Mouse (Mus musculus) midbrain, embryonic 16.5 days (tissue): Measurements from ENCODE around the gene Eef2k. TPM values are rescaled to one million over a fixed set of nuclear protein-coding genes. Genes with fewer than 3 reads are reported as not detected.
A peak's percentile ranks its signal among the peaks of the same experiment; 100 is the strongest.
"Not testable (repeated sequence)": the region's sequence is repeated elsewhere in the genome, so short reads cannot be mapped to it uniquely, and the experiment has no call there.

ENCODE experiments used
- ATAC-seq: fragments of 200-750 bp; cut with Nextera tagmentation; 2 replicates; pipeline ENCODE4 v1.8.0; 2017; ENCODE audit warnings: moderate TSS enrichment
- H3K27ac ChIP-seq: fragments of 300-500 bp; sonication (generic); 2 replicates; pipeline ENCODE4 v1.5.1; 2014; ENCODE audit warnings: mild to moderate bottlenecking, low read length, mixed read lengths
- H3K27me3 ChIP-seq: fragments of 300-500 bp; sonication (generic); 2 replicates; pipeline ENCODE4 v1.6.1; 2014; ENCODE audit warnings: low read depth, low read length, mixed read lengths; ENCODE audit not compliant: control insufficient read depth, insufficient read depth
- H3K36me3 ChIP-seq: fragments of 300-500 bp; sonication (generic); 2 replicates; pipeline ENCODE4 v1.6.1; 2014; ENCODE audit warnings: mild to moderate bottlenecking, low read length, moderate library complexity, mixed read lengths; ENCODE audit not compliant: control insufficient read depth, insufficient read depth
- H3K4me1 ChIP-seq: fragments of 300-500 bp; sonication (generic); 2 replicates; pipeline ENCODE4 v1.6.1; 2014; ENCODE audit warnings: mild to moderate bottlenecking, low read length, mixed read lengths; ENCODE audit not compliant: control insufficient read depth, insufficient read depth
- H3K4me2 ChIP-seq: fragments of 300-500 bp; sonication (generic); 2 replicates; pipeline ENCODE4 v1.6.1; 2014; ENCODE audit warnings: mild to moderate bottlenecking, low read length, mixed read lengths
- H3K4me3 ChIP-seq: fragments of 300-500 bp; sonication (generic); 2 replicates; pipeline ENCODE4 v1.5.1; 2014; ENCODE audit warnings: low read depth, mild to moderate bottlenecking, low read length, moderate library complexity, mixed read lengths
- H3K9ac ChIP-seq: fragments of 300-500 bp; sonication (generic); 2 replicates; pipeline ENCODE4 v1.6.1; 2014; ENCODE audit warnings: low read depth, low read length, mixed read lengths
- H3K9me3 ChIP-seq: fragments of 300-500 bp; sonication (generic); replicated peaks from 2 replicates; pipeline ENCODE4 v1.6.1; 2014; ENCODE audit warnings: mild to moderate bottlenecking, low read length, mixed read lengths; ENCODE audit not compliant: control insufficient read depth, poor library complexity, severe bottlenecking
- WGBS: fragments of 180-500 bp; shearing (Covaris S2); extraction: QIAGEN DNeasy Blood & Tissue Kit; methylation state at CpG from one replicate; pipeline ENCODE4 v1.1.7; 2014; 5-methylcytosine and 5-hydroxymethylcytosine counted together
- polyA plus RNA-seq: library from polyadenylated mRNA; unstranded; fragments of >200 nt; fragmentation: Nextera tagmentation; extraction: Ambion mirVana; gene quantifications from 2 replicates; pipeline ENCODE4 v1.2.1, GENCODE M21; 2015

The Eef2k gene
- polyA plus RNA-seq, 1 experiment from 2014 or later = 35.4 TPM

GRCm38 (mm10) chr7:120910172-120910571 is 67.5 kb downstream of the Eef2k start:
- not testable (repeated sequence) for H3K4me2 ChIP-seq, ATAC-seq, H3K9me3 ChIP-seq, H3K36me3 ChIP-seq, H3K9ac ChIP-seq, H3K27ac ChIP-seq, H3K27me3 ChIP-seq, H3K4me1 ChIP-seq, H3K4me3 ChIP-seq
- 72% methylated on average over 3 of the region's 3 CpGs for WGBS

- H3K4me3 ChIP-seq, ATAC-seq, H3K27me3 ChIP-seq, H3K36me3 ChIP-seq, H3K4me2 ChIP-seq, H3K27ac ChIP-seq, H3K4me1 ChIP-seq, H3K9ac ChIP-seq, H3K9me3 ChIP-seq: not testable (repeated sequence)
- 96% methylated on average over 5 of the region's 6 CpGs for WGBS
Measured at GRCm38 (mm10) chr7:120911268-120911667, 68.6 kb downstream of the Eef2k start.

DNA sequence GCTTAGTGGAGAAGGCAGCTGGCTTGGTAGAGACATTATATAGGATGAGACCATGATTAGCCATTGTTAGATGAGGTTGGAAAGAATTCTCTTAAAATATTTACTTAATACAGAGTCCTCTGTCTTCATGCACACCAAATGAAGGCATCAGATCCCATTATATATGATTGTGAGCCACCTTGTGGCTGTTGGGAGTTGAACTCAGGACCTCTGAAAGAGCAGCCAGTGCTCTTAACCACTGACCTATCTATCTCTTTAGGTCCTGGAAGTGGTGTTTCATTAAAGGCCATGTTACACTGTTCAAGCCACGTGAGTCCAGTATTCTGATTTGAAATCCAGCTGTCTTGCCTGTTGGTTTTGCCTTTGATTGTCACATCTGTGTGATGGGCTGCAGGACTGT is 70.7 kb downstream of the Eef2k start:
- 59% methylated on average over 1 of the region's 1 CpGs for WGBS
- H3K4me1 ChIP-seq = no peaks in the 10 kb centered on the region
- no peak overlapping the region for H3K4me2 ChIP-seq
- H3K27me3 ChIP-seq = no peaks in the 10 kb centered on the region
- H3K9me3 ChIP-seq = no peaks in the 10 kb centered on the region
- no peak for ATAC-seq
- no peak overlapping the region for H3K9ac ChIP-seq
- no peak overlapping the region for H3K4me3 ChIP-seq
- no peak overlapping the region for H3K27ac ChIP-seq
- no peaks in the 10 kb centered on the region for H3K36me3 ChIP-seq

DNA sequence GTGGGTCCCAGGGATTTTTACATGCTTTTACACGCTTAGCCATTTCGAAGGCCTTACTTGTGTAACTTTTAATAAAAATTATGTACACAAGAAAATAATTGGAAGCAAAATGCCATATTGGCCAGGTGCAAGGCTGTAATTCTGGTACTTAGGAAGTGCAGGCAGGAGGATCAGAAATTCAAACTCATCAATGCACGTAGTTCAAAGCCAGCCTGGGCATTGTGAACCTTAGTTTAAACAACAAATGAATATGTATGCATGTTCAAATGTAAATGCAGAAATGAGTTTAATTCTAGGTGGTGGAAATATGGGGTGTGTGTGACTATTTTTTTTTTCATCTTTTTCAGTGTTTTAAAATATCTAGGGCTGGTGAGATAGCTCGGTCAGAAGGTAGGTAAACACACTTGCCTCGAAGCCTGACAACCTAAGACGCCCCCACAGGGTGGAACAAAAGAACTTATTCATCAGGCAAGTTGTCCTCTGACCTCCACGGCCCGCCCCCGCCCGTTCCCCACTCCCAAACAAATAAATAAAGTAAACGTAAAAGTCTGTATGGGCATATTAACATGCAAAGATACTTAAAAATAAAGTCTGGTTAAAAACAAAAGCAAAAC is 73.7 kb downstream of the Eef2k start:
- no peak overlapping the region for H3K4me3 ChIP-seq
- ATAC-seq = no peak
- 24% methylated on average over 11 of the region's 11 CpGs for WGBS
- no peak overlapping the region for H3K9ac ChIP-seq
- H3K27me3 ChIP-seq = no peaks in the 10 kb centered on the region
- H3K9me3 ChIP-seq = no peaks in the 10 kb centered on the region
- peak overlapping the region; percentile 24; the same call in 1 of the 2 replicates for H3K4me2 ChIP-seq
- no peaks in the 10 kb centered on the region for H3K36me3 ChIP-seq
- no peak overlapping the region for H3K27ac ChIP-seq
- H3K4me1 ChIP-seq = peaks cover 18% of the 10 kb centered on the region

GRCm38 (mm10) chr7:120917279-120917591 is 74.6 kb downstream of the Eef2k start:
- 10% methylated on average over 12 of the region's 12 CpGs for WGBS
- no peak overlapping the region for H3K9ac ChIP-seq
- H3K9me3 ChIP-seq = no peaks in the 10 kb centered on the region
- H3K27ac ChIP-seq = no peak overlapping the region
- no peaks in the 10 kb centered on the region for H3K36me3 ChIP-seq
- H3K4me1 ChIP-seq = peaks cover 18% of the 10 kb centered on the region
- peak overlapping the region; percentile 87 for H3K4me3 ChIP-seq
- ATAC-seq = peak; percentile 92
- peak overlapping the region; percentile 42 for H3K4me2 ChIP-seq
- H3K27me3 ChIP-seq = no peaks in the 10 kb centered on the region

- Histone ChIP-seq H3K27ac (peak within 1 kb of the TSS; percentile 83), H3K4me2 (peak within 1 kb of the TSS; percentile 57), H3K4me1 (peaks cover 18% of the 10 kb centered on the region), H3K4me3 (peak within 1 kb of the TSS; percentile 87), H3K36me3 (no peaks in the 10 kb centered on the region), H3K9me3 (no peaks in the 10 kb centered on the region), H3K9ac (peak within 1 kb of the TSS; percentile 87), H3K27me3 (no peaks in the 10 kb centered on the region)
- peak; percentile 95 for ATAC-seq
- WGBS = under 1% methylated on average over 79 of the region's 102 CpGs
Measured at GRCm38 (mm10) chr7:120917592-120918461, 75.2 kb downstream of the Eef2k start, which contains the start of gene Polr3e. Gene Polr3e, plus strand, starts transcription at chr7:120917744.

- Histone ChIP-seq H3K36me3 (no peaks in the 10 kb centered on the region), H3K4me1 (peaks cover 18% of the 10 kb centered on the region), H3K4me3 (peak overlapping the region; percentile 87), H3K9me3 (no peaks in the 10 kb centered on the region), H3K27ac (peak overlapping the region; percentile 83), H3K27me3 (no peaks in the 10 kb centered on the region), H3K4me2 (peak overlapping the region; percentile 57), H3K9ac (peak overlapping the region; percentile 87)
- ATAC-seq = peak; percentile 72
- WGBS = 7% methylated on average over 10 of the region's 10 CpGs
Measured at GRCm38 (mm10) chr7:120918526-120918962, 75.9 kb downstream of the Eef2k start.

GRCm38 (mm10) chr7:120933110-120933509 is 90.5 kb downstream of the Eef2k start:
- WGBS = 94% methylated on average over 7 of the region's 7 CpGs
- H3K9ac ChIP-seq = no peak overlapping the region
- H3K36me3 ChIP-seq = peaks cover 52% of the 10 kb centered on the region
- no peak overlapping the region for H3K4me2 ChIP-seq
- no peak for ATAC-seq
- H3K9me3 ChIP-seq = no peaks in the 10 kb centered on the region
- no peaks in the 10 kb centered on the region for H3K27me3 ChIP-seq
- H3K4me3 ChIP-seq = no peak overlapping the region
- H3K4me1 ChIP-seq = no peaks in the 10 kb centered on the region
- no peak overlapping the region for H3K27ac ChIP-seq

- no peak overlapping the region for H3K27ac ChIP-seq
- WGBS = 78% methylated on average over 5 of the region's 5 CpGs
- no peak overlapping the region for H3K4me2 ChIP-seq
- H3K9ac ChIP-seq = no peak overlapping the region
- H3K27me3 ChIP-seq = no peaks in the 10 kb centered on the region
- peaks cover 49% of the 10 kb centered on the region for H3K36me3 ChIP-seq
- no peak overlapping the region for H3K4me3 ChIP-seq
- no peak for ATAC-seq
- H3K4me1 ChIP-seq = no peaks in the 10 kb centered on the region; the same call in 1 of the 2 replicates
- H3K9me3 ChIP-seq = no peaks in the 10 kb centered on the region
Measured at GRCm38 (mm10) chr7:120933680-120934195, 91.1 kb downstream of the Eef2k start.
